Mouse (Mus musculus): ENCODE data around the gene Acy3. TPM values are rescaled to one million over a fixed set of nuclear protein-coding genes. Genes with fewer than 3 reads are reported as not detected.
"Not testable (repeated sequence)": the region's sequence is repeated elsewhere in the genome, so short reads cannot be mapped to it uniquely, and the experiment has no call there.

Gene Acy3
- total and polyA plus RNA-seq, 2 experiments from 2014 or later = 21.5 to 74.8 TPM

DNA sequence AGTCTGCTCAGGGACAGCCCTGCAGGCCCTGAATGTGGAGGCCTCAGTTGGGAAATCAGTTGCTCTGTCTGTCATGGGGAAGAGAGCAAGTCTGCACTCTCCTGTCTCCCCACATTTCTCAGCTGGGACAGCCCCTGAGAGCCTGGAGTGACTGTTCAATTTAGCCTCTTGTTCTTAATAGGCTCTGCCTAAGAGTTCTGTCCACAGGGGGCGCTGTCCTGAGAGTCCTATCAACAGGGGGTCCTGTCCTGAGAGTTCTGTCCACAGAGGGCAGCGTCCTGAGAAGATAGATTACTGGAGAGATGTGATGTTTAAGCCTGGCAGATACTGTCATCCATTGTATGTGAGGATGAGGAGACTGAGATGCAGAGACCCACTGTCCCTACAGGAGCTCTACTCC, 23.9 kb upstream of the Acy3 start:
- no peak for TF ChIP-seq EP300 (IDR thresholded peaks at IDR 0.05; ENCODE audit: low read depth)
- peak; percentile 4; the same call in 1 of the 2 replicates for TF ChIP-seq CTCF (IDR thresholded peaks at IDR 0.05; ENCODE audit: low read depth)
- ATAC-seq (ENCODE audit: insufficient read depth, low read depth) (0 out of 2 replicates have a peak, but pooled peaks have one; percentile 6), DNase-seq (ENCODE audit: low spot score) (no peak)
- Histone ChIP-seq H3K27ac (ENCODE audit: low read depth) (no peak overlapping the region), H3K4me3 (ENCODE audit: low read depth, low read length) (no peak overlapping the region), H3K4me1 (ENCODE audit: control insufficient read depth, insufficient read depth) (no peaks in the 10 kb centered on the region; the same call in 1 of the 2 replicates), H3K9me3 (replicated peaks; ENCODE audit: control insufficient read depth, low read length) (no peaks in the 10 kb centered on the region), H3K36me3 (replicated peaks; ENCODE audit: control insufficient read depth, insufficient read depth, low read length) (no peaks in the 10 kb centered on the region), H3K4me2 (ENCODE audit: low read depth, low read length) (no peak overlapping the region), H3K27me3 (ENCODE audit: control insufficient read depth, insufficient read depth, low read length) (no peaks in the 10 kb centered on the region), H3K9ac (replicated peaks; ENCODE audit: low read depth, low read length) (no peak overlapping the region)
- 28% methylated on average over 2 of the region's 2 CpGs for WGBS

DNA sequence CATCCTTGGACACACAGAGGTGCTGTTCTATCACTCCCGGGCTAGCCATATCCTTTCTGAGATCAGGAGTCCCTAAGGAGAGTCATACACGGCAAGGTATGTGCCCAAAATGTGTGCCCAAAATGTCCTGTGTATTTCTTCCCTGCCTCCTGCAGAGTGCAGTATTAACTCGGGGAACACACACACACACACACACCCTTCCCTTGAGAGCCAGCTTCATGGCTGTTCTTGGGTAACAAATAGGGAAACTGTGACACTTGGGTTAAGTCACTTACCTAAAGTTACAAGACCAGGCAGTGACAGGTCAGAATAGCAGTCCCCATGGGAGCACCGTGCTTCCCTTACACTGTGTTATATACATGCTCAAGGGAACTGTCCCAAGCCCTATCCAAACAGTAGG, 22.3 kb upstream of the Acy3 start:
- no peaks in the 10 kb centered on the region for H3K9me3 ChIP-seq (replicated peaks; ENCODE audit: control insufficient read depth, low read length)
- no peak for ATAC-seq (ENCODE audit: insufficient read depth, low read depth)
- no peaks in the 10 kb centered on the region for H3K36me3 ChIP-seq (replicated peaks; ENCODE audit: control insufficient read depth, insufficient read depth, low read length)
- H3K9ac ChIP-seq (replicated peaks; ENCODE audit: low read depth, low read length) = no peak overlapping the region
- no peak for DNase-seq (ENCODE audit: low spot score)
- 66% methylated on average over 4 of the region's 4 CpGs for WGBS
- no peaks in the 10 kb centered on the region for H3K27me3 ChIP-seq (ENCODE audit: control insufficient read depth, insufficient read depth, low read length)
- H3K4me2 ChIP-seq (ENCODE audit: low read depth, low read length) = no peak overlapping the region
- TF ChIP-seq EP300 (IDR thresholded peaks at IDR 0.05; ENCODE audit: low read depth) = no peak
- TF ChIP-seq CTCF (IDR thresholded peaks at IDR 0.05; ENCODE audit: low read depth) = no peak
- no peak overlapping the region for H3K4me3 ChIP-seq (ENCODE audit: low read depth, low read length)
- no peak overlapping the region for H3K27ac ChIP-seq (ENCODE audit: low read depth)
- H3K4me1 ChIP-seq (ENCODE audit: control insufficient read depth, insufficient read depth) = no peaks in the 10 kb centered on the region; the same call in 1 of the 2 replicates

DNA sequence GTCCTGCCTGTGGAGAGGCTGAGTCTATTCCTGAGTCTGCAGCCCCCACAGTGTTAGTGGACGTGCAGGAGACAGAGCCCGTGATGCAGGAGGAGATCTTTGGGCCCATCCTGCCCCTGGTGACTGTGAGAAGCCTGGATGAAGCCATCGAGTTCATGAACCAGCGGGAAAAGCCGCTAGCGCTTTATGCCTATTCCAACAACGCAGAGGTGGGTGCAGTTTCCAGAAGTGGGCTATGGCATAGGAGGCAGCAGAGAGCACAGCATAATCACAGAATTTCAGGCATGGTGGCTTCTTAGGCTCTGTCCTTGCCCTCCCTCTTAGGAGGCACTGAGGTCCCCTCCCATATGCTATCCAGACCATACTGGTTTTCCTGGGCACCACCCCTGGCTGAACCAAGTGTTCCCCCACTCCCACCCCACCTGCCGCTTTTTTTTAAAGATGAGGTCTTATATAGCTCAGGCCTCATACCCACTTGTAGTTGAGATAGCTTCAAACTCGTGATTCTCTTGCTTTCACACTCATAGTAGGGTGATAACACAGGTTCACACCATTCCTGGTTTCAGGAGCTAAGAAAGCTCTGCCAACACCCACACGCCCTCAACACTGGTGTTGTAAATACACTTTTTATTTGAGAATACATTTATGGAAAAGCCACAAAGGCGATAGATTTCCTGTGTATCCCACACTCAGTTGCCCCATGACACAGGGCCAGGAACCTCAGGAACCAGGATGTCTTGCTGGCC, 19.9 kb upstream of the Acy3 start:
- no peak overlapping the region for H3K9ac ChIP-seq (replicated peaks; ENCODE audit: low read depth, low read length)
- H3K9me3 ChIP-seq (replicated peaks; ENCODE audit: control insufficient read depth, low read length) = no peaks in the 10 kb centered on the region
- H3K27ac ChIP-seq (ENCODE audit: low read depth) = no peak overlapping the region
- no peaks in the 10 kb centered on the region for H3K27me3 ChIP-seq (ENCODE audit: control insufficient read depth, insufficient read depth, low read length)
- no peaks in the 10 kb centered on the region for H3K4me1 ChIP-seq (ENCODE audit: control insufficient read depth, insufficient read depth)
- no peak overlapping the region for H3K4me3 ChIP-seq (ENCODE audit: low read depth, low read length)
- TF ChIP-seq EP300 (IDR thresholded peaks at IDR 0.05; ENCODE audit: low read depth) = no peak
- peak; percentile 30 for TF ChIP-seq CTCF (IDR thresholded peaks at IDR 0.05; ENCODE audit: low read depth)
- H3K4me2 ChIP-seq (ENCODE audit: low read depth, low read length) = no peak overlapping the region
- ATAC-seq (ENCODE audit: insufficient read depth, low read depth) (no peak; the same call in 1 of the 2 replicates), DNase-seq (ENCODE audit: low spot score) (no peak)
- 57% methylated on average over 11 of the region's 11 CpGs for WGBS
- H3K36me3 ChIP-seq (replicated peaks; ENCODE audit: control insufficient read depth, insufficient read depth, low read length) = no peaks in the 10 kb centered on the region

DNA sequence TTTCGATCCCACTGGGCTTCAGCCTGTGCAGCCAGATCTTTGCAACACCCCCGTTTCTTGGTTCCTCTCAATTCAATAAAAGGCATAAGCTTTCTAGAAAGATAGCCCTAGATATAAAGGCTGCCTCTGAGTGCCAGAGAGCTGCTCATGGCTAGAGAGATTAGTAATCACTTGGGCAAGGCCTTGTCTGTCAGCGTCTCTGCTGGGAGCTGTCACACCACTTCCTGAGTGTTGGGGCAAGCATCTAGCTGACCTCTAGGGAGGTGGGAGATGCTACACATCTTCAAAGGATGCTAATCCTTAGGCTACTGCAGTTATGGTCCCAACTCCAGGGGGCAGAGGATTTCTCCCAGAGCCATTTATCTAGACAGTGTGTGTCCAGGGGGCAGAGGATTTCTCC, 19.1 kb upstream of the Acy3 start:
- no peak for ATAC-seq (ENCODE audit: insufficient read depth, low read depth)
- no peak overlapping the region for H3K4me3 ChIP-seq (ENCODE audit: low read depth, low read length)
- no peaks in the 10 kb centered on the region for H3K4me1 ChIP-seq (ENCODE audit: control insufficient read depth, insufficient read depth)
- H3K27me3 ChIP-seq (ENCODE audit: control insufficient read depth, insufficient read depth, low read length) = no peaks in the 10 kb centered on the region
- H3K27ac ChIP-seq (ENCODE audit: low read depth) = no peak overlapping the region
- no peak for DNase-seq (ENCODE audit: low spot score)
- H3K36me3 ChIP-seq (replicated peaks; ENCODE audit: control insufficient read depth, insufficient read depth, low read length) = no peaks in the 10 kb centered on the region
- H3K9ac ChIP-seq (replicated peaks; ENCODE audit: low read depth, low read length) = no peak overlapping the region
- H3K4me2 ChIP-seq (ENCODE audit: low read depth, low read length) = no peak overlapping the region
- 41% methylated on average over 3 of the region's 3 CpGs for WGBS
- no peaks in the 10 kb centered on the region for H3K9me3 ChIP-seq (replicated peaks; ENCODE audit: control insufficient read depth, low read length)
- TF ChIP-seq CTCF (IDR thresholded peaks at IDR 0.05; ENCODE audit: low read depth) = no peak

DNA sequence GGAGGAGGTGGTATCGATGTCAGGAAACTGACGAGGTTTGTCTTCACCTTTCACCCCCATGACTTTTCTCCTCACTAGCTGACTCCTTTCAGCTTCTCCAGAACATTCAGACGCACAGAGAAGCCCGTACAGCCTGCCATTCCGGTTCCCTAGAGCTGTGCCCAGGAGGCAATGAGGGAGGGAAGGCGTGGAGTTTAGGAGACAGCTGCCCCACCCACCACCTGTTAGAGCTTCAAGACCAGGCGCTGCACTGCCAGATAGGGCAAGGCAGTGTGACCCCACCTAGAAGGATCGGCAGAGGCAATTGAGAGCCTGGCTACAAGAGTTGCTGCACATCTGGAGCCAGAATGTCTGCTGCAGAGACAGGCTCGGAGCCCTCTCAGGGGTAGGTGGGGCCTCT, 14.1 kb upstream of the Acy3 start, which contains the start of gene Aldh3b2:
Gene Aldh3b2 (plus strand): TSS at position 100 of the 400 bp plus-strand sequence.
- 51% methylated on average over 7 of the region's 9 CpGs for WGBS

DNA sequence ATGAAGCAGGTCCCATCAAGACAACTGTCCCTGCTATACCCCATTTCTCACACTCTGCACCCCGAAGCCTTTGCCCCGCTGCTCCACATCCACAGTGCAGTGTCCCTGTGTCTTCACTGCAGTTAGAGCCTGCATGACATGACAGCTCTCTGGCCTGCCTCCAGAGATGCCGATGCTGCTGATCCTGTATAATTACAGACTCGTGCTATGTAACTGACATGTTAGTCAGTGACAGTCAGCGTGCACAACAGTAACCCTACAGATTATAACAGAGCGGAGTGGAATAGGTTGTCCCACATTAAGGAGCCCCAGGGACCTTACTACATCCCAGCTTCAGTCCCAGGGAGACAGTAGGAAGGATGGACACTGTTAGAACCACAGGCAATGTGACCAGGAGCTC, 11.8 kb upstream of the Acy3 start:
- H3K4me1 ChIP-seq (ENCODE audit: control insufficient read depth, insufficient read depth); DNase-seq (ENCODE audit: low spot score); H3K27me3 ChIP-seq (ENCODE audit: control insufficient read depth, insufficient read depth, low read length); H3K4me2 ChIP-seq (ENCODE audit: low read depth, low read length); H3K9ac ChIP-seq (replicated peaks; ENCODE audit: low read depth, low read length); ATAC-seq (ENCODE audit: insufficient read depth, low read depth); H3K9me3 ChIP-seq (replicated peaks; ENCODE audit: control insufficient read depth, low read length); H3K36me3 ChIP-seq (replicated peaks; ENCODE audit: control insufficient read depth, insufficient read depth, low read length); H3K4me3 ChIP-seq (ENCODE audit: low read depth, low read length); H3K27ac ChIP-seq (ENCODE audit: low read depth): not testable (repeated sequence)
- WGBS = 63% methylated on average over 6 of the region's 6 CpGs

More for the DNA sequence above, 14.1 kb upstream of the Acy3 start, which contains the start of gene Aldh3b2:
- TF ChIP-seq CTCF (IDR thresholded peaks at IDR 0.05; ENCODE audit: low read depth) = no peak
- no peak for TF ChIP-seq EP300 (IDR thresholded peaks at IDR 0.05; ENCODE audit: low read depth)
- Histone ChIP-seq H3K9me3 (replicated peaks; ENCODE audit: control insufficient read depth, low read length) (no peaks in the 10 kb centered on the region), H3K4me3 (ENCODE audit: low read depth, low read length) (no peak within 1 kb of the TSS), H3K4me2 (ENCODE audit: low read depth, low read length) (no peak within 1 kb of the TSS), H3K9ac (replicated peaks; ENCODE audit: low read depth, low read length) (no peak within 1 kb of the TSS), H3K36me3 (replicated peaks; ENCODE audit: control insufficient read depth, insufficient read depth, low read length) (no peaks in the 10 kb centered on the region), H3K4me1 (ENCODE audit: control insufficient read depth, insufficient read depth) (no peaks in the 10 kb centered on the region), H3K27me3 (ENCODE audit: control insufficient read depth, insufficient read depth, low read length) (no peaks in the 10 kb centered on the region), H3K27ac (ENCODE audit: low read depth) (no peak within 1 kb of the TSS)
- DNase-seq (ENCODE audit: low spot score) (no peak), ATAC-seq (ENCODE audit: insufficient read depth, low read depth) (no peak)
